Mouse (Mus musculus) spleen, adult 2 months (tissue): ENCODE measurements around the gene Impdh1.

Experiments
- CTCF ChIP-seq: fragments of 200-500 bp; IDR thresholded peaks from 2 replicates; pipeline ENCODE4 v1.5.1; 2011; ENCODE audit warnings: mild to moderate bottlenecking, inconsistent platforms; ENCODE audit not compliant: insufficient read depth, insufficient read length, insufficient replicate concordance; ENCODE audit errors: extremely low read depth
- POLR2A ChIP-seq: fragments of 200-500 bp; IDR thresholded peaks from 2 replicates; pipeline ENCODE4 v1.6.1; 2011; ENCODE audit warnings: low read depth, low read length, inconsistent platforms

DNA sequence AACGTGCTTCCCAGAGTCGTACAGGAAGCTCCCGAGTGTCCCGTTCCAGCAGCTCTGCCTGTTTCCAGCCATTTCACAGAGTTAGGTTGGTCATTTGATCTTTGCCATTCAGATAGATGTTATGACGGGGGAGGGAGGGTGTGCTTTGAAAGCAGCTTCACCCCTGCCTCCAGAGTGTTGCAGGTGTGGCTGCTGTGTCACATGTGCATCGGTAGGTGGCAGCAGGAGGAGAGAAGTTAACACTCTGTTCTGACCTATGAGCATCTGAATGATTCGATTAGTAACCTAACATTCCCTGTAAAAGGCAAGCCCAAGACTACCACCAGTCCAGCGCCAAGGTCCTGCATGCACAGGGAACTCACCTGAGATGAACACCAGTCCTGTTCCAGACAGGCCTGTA is 18.1 kb upstream of the Impdh1 start:
- TF ChIP-seq CTCF: peak; percentile 60; the same call in 1 of the 2 replicates
- TF ChIP-seq POLR2A: no peak
